Mouse (Mus musculus): ENCODE measurements around the gene Olfr1377. TPM values are rescaled to one million over a fixed set of nuclear protein-coding genes. Genes with fewer than 3 reads are reported as not detected.

The Olfr1377 gene
- not detected for total RNA-seq (2021)
- polyA plus RNA-seq (2012; rRNA removed) = not detected in 2 replicates
- long read RNA-seq = 0 reads

DNA sequence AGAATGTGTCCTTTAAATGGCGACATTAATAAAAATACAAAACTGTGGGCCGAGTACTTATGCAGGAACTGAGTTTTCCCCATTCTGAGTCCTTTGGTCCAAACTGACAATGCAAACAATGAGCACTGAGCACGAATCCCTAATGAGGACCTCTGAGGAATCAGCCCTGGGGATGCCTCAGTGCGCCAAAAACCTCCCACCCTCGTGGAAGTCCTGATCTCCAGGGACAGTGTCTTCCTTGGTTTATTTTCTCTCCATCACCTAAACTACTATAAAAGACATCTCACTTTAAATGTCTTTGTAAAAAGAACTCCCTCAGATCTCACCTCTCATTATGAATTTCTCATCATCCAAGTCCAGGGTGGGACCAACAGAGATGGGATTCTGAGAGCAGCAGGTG lies at the start of gene Olfr1377:
Gene Olfr1377, plus strand, starts transcription at position 301 of the 400 bp plus-strand sequence.
- Histone ChIP-seq H3K27ac (no peak within 1 kb of the TSS), H3K4me3 (no peak within 1 kb of the TSS), H3K79me2 (replicated peaks; ENCODE audit: control insufficient read depth, insufficient read depth, low read length) (no peaks in the 10 kb centered on the region), H3K36me3 (ENCODE audit: control insufficient read depth, insufficient read depth, low read length) (no peaks in the 10 kb centered on the region), H3K27me3 (ENCODE audit: control insufficient read depth, insufficient read depth, low read length) (no peaks in the 10 kb centered on the region; the same call in none of the 2 replicates), H3K9ac (ENCODE audit: low read depth, low read length) (no peak within 1 kb of the TSS), H3K4me1 (ENCODE audit: control insufficient read depth, insufficient read depth, low read length) (no peaks in the 10 kb centered on the region)
- 61% methylated on average over 5 of the region's 5 CpGs for WGBS
- no peak for TF ChIP-seq POLR2A (IDR thresholded peaks at IDR 0.05; ENCODE audit: insufficient read depth, low read depth, low read length)
- DNase-seq = no peak
- intact Hi-C loops (cut with DNase I) = no loop called here

DNA sequence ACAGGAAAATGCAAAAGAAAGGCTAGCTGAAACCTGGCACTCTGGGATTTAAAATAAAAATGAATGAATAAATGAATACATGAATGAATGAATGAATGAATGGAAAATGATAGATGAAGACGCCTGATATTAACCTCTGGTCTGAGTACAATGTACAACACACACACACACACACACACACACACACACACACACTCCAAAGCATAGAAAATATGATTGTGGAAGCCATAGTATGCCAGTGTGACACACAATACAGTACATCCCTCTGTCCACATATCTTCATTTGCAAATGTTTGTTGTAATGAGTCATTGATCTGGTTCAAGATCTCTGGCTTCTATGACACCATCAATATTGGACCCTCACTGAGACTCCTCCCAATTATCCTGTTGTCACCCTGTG lies 49.7 kb upstream of the Olfr1377 start:
- no peaks in the 10 kb centered on the region for H3K27me3 ChIP-seq (ENCODE audit: control insufficient read depth, insufficient read depth, low read length)
- peaks cover 2% of the 10 kb centered on the region; the same call in 1 of the 2 replicates for H3K4me1 ChIP-seq (ENCODE audit: control insufficient read depth, insufficient read depth, low read length)
- H3K79me2 ChIP-seq (replicated peaks; ENCODE audit: control insufficient read depth, insufficient read depth, low read length) = no peaks in the 10 kb centered on the region
- intact Hi-C loops (cut with DNase I) = loop anchor here (5.0 kb wide), 3 partner anchors 45 to 125 kb away; partner anchors contain the start of genes Zfp354a and Zfp454
- no peak overlapping the region for H3K27ac ChIP-seq
- no peaks in the 10 kb centered on the region for H3K36me3 ChIP-seq (ENCODE audit: control insufficient read depth, insufficient read depth, low read length)
- DNase-seq = no peak
- no peak overlapping the region for H3K9ac ChIP-seq (ENCODE audit: low read depth, low read length)
- TF ChIP-seq CTCF (IDR thresholded peaks at IDR 0.05) (no peak), POLR2A (IDR thresholded peaks at IDR 0.05; ENCODE audit: insufficient read depth, low read depth, low read length) (no peak), EP300 (IDR thresholded peaks at IDR 0.05; ENCODE audit: insufficient read depth, low read depth, low read length) (no peak)
- WGBS = 68% methylated on average over 1 of the region's 1 CpGs
- peak overlapping the region; percentile 84; the same call in 1 of the 2 replicates for H3K4me3 ChIP-seq

DNA sequence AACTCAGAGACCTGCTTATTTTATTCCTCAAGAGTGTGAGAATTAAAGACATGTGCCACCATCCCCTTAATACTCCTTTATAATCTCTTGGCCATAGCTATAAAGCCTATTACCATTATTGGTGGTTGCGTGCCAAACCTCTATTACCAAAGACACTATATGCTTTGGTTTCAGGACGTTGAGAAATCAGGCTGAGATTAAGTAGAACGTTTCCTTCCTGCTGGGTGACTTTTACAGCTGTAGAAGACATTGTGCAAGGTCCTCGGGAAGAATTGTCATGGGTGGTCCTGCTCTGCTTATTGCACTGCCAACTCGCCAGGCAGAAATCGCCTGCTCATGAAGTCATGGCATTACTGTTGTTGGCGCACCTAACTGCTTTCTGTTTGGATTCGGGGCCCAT lies 43.3 kb upstream of the Olfr1377 start:
- H3K36me3 ChIP-seq (ENCODE audit: control insufficient read depth, insufficient read depth, low read length) = no peaks in the 10 kb centered on the region
- no peak overlapping the region for H3K4me3 ChIP-seq
- DNase-seq = no peak
- H3K79me2 ChIP-seq (replicated peaks; ENCODE audit: control insufficient read depth, insufficient read depth, low read length) = no peaks in the 10 kb centered on the region
- no peak for TF ChIP-seq POLR2A (IDR thresholded peaks at IDR 0.05; ENCODE audit: insufficient read depth, low read depth, low read length)
- intact Hi-C loops (cut with DNase I) = no loop called here
- no peak overlapping the region for H3K9ac ChIP-seq (ENCODE audit: low read depth, low read length)
- no peak overlapping the region for H3K27ac ChIP-seq
- 0 out of 2 replicates have a peak, but pooled peaks cover under 1% of the 10 kb centered on the region for H3K27me3 ChIP-seq (ENCODE audit: control insufficient read depth, insufficient read depth, low read length)
- no peaks in the 10 kb centered on the region for H3K4me1 ChIP-seq (ENCODE audit: control insufficient read depth, insufficient read depth, low read length)
- 63% methylated on average over 8 of the region's 8 CpGs for WGBS

DNA sequence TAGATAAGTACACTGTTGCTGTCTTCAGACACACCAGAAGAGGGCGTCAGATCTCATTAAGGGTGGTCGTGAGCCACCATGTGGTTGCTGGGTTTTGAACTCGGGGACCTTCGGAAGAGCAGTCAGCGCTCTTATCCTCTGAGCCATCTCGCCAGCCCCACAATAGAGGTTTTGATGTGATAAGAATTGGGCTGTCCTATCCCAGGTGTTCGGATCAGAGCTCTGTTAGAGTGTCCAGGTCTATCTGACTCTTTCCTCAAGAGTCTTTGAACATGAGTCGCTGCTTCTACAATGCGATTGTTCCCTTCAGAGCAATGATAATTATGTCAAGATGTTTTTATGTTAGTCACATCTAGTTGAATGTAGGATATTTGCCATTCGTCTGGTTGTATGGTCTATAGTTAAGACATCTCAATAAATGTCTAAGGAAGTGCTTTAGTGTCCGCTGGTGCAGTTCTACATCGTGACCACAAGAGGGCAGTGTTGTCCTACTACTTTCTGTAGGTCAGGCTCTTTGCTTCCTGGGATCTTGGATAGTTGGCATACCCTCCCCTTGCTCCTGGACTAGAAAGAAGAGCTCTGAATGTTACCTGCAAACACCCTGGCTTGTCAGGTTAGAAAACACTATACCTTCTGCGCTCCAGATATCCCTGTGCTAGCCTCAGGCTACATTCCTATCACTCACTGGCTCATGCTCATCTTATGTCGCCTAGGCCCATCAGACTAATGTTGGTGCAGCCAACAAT lies 42.0 kb upstream of the Olfr1377 start:
- TF ChIP-seq CTCF (IDR thresholded peaks at IDR 0.05) = peak; percentile 92
- TF ChIP-seq EP300 (IDR thresholded peaks at IDR 0.05; ENCODE audit: insufficient read depth, low read depth, low read length) = no peak
- no peak for TF ChIP-seq POLR2A (IDR thresholded peaks at IDR 0.05; ENCODE audit: insufficient read depth, low read depth, low read length)
- no peak overlapping the region for H3K9ac ChIP-seq (ENCODE audit: low read depth, low read length)
- WGBS = 33% methylated on average over 14 of the region's 14 CpGs
- H3K4me1 ChIP-seq (ENCODE audit: control insufficient read depth, insufficient read depth, low read length) = no peaks in the 10 kb centered on the region
- H3K36me3 ChIP-seq (ENCODE audit: control insufficient read depth, insufficient read depth, low read length) = no peaks in the 10 kb centered on the region
- no peaks in the 10 kb centered on the region for H3K79me2 ChIP-seq (replicated peaks; ENCODE audit: control insufficient read depth, insufficient read depth, low read length)
- DNase-seq = no peak
- intact Hi-C loops (cut with DNase I) = loop anchor here (1.0 to 5.0 kb wide), 3 partner anchors 94 to 598 kb away; no protein-coding TSS in a partner anchor
- no peak overlapping the region for H3K4me3 ChIP-seq
- H3K27ac ChIP-seq = no peak overlapping the region
- 0 out of 2 replicates have a peak, but pooled peaks cover 1% of the 10 kb centered on the region for H3K27me3 ChIP-seq (ENCODE audit: control insufficient read depth, insufficient read depth, low read length)

DNA sequence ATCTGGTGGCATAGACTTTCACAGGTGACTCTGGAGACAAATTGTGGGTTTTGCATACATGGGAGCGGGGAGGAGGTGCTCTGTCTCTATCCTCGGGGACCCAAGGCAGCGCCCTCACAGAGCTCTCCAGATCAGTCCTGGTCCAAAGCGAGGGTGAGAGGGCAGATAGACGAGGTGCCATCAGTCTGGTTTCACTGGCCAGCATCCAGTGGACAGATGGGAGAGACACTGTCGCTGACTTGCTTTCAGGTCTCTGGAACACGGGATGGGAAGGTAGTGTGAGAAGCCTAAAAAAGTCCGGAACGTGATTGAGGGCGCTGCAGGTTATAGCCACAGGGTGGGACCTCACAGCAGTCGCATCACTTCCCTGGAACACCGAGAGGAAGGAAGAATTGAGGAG lies 39.4 kb upstream of the Olfr1377 start:
- intact Hi-C loops (cut with DNase I) = loop anchor here (5.0 kb wide), 2 partner anchors 325 to 595 kb away; no protein-coding TSS in a partner anchor
- 51% methylated on average over 12 of the region's 12 CpGs for WGBS

DNA sequence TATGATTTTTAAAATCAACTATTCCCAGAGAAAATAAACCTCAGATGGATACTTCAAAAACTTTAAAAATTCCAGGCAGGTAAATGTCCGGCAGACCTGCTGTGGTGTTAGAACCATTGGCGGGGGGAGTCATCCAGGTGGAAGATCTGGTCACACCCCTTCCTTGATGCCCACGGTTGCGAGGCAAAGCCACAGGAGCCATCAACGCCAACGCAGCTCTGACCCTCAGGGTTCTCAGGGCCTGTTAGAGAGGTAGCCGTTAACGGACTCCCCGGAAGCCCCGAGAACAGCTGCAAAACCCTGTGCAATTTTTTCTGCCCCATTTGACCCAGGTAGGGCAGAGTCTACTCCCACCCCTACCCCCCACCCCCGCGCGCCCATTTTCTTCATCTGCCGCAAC lies 38.3 kb upstream of the Olfr1377 start, which contains the start of gene 4933414I15Rik:
Gene 4933414I15Rik, minus strand, starts transcription at position 260 of the 400 bp plus-strand sequence.
- no peak for TF ChIP-seq EP300 (IDR thresholded peaks at IDR 0.05; ENCODE audit: insufficient read depth, low read depth, low read length)
- TF ChIP-seq CTCF (IDR thresholded peaks at IDR 0.05) = no peak
- no peak for TF ChIP-seq POLR2A (IDR thresholded peaks at IDR 0.05; ENCODE audit: insufficient read depth, low read depth, low read length)
- 0 out of 2 replicates have a peak, but pooled peaks cover 1% of the 10 kb centered on the region for H3K27me3 ChIP-seq (ENCODE audit: control insufficient read depth, insufficient read depth, low read length)
- 73% methylated on average over 14 of the region's 14 CpGs for WGBS
- no peak within 1 kb of the TSS for H3K4me3 ChIP-seq
- H3K79me2 ChIP-seq (replicated peaks; ENCODE audit: control insufficient read depth, insufficient read depth, low read length) = no peaks in the 10 kb centered on the region
- H3K9ac ChIP-seq (ENCODE audit: low read depth, low read length) = no peak within 1 kb of the TSS
- intact Hi-C loops (cut with DNase I) = loop anchor here (5.0 kb wide), 2 partner anchors 324 to 594 kb away; no protein-coding TSS in a partner anchor
- DNase-seq = no peak
- H3K27ac ChIP-seq = no peak within 1 kb of the TSS
- H3K4me1 ChIP-seq (ENCODE audit: control insufficient read depth, insufficient read depth, low read length) = no peaks in the 10 kb centered on the region
- no peaks in the 10 kb centered on the region for H3K36me3 ChIP-seq (ENCODE audit: control insufficient read depth, insufficient read depth, low read length)

More for the DNA sequence above, 39.4 kb upstream of the Olfr1377 start:
- DNase-seq = no peak
- no peaks in the 10 kb centered on the region for H3K79me2 ChIP-seq (replicated peaks; ENCODE audit: control insufficient read depth, insufficient read depth, low read length)
- 0 out of 2 replicates have a peak, but pooled peaks cover 1% of the 10 kb centered on the region for H3K27me3 ChIP-seq (ENCODE audit: control insufficient read depth, insufficient read depth, low read length)
- no peak overlapping the region for H3K4me3 ChIP-seq
- H3K36me3 ChIP-seq (ENCODE audit: control insufficient read depth, insufficient read depth, low read length) = no peaks in the 10 kb centered on the region
- H3K9ac ChIP-seq (ENCODE audit: low read depth, low read length) = no peak overlapping the region
- no peaks in the 10 kb centered on the region for H3K4me1 ChIP-seq (ENCODE audit: control insufficient read depth, insufficient read depth, low read length)
- no peak overlapping the region for H3K27ac ChIP-seq
- no peak for TF ChIP-seq POLR2A (IDR thresholded peaks at IDR 0.05; ENCODE audit: insufficient read depth, low read depth, low read length)

Data from heart, adult 2 months (tissue).